Mouse (Mus musculus) heart, adult 2 months (tissue): ENCODE measurements at regions not wholly inside any gene's neighbourhood (a gene's known extent, or its start where the extent isn't known, plus 50 kb on each side); places are given as distances from the start of the nearest gene placed in this dataset.

Source experiments
- CTCF ChIP-seq: fragments of 200-600 bp; IDR thresholded peaks from 2 replicates; pipeline ENCODE4 v1.8.1; 2022; ENCODE audit warnings: antibody characterized with exemption, mild to moderate bottlenecking, moderate library complexity
- EP300 ChIP-seq: fragments of 200-500 bp; IDR thresholded peaks from 2 replicates; pipeline ENCODE4 v1.6.1; 2011; ENCODE audit warnings: low read depth, low read length, control low read depth; ENCODE audit not compliant: insufficient read depth

DNA sequence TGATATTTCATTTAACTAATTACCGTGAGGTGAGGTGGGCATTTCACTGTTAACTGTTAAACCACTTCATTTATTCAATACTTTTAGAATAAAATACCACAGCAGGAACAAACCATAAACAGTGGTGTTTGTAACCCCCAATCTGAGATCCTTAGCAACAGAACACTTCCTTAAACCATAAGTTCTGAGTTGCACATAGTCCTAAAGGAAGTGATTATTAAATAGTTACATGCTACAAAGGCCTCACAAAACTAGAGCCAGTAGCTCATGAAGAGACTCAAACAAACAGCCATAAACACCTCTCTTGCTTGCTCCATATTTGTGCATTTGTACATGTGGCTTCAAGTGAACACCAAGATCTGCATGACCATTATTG is 222.5 kb upstream of the Mmadhc start:
- TF ChIP-seq CTCF (no peak), EP300 (no peak)
